Mouse (Mus musculus): Measurements from ENCODE around the gene Pld1.

Pld1 gene

GRCm38 (mm10) chr3:28144676-28145075, 206.2 kb downstream of the Pld1 start:
- intact Hi-C loops (cut with DNase I): no loop called here

GRCm38 (mm10) chr3:28145461-28145860, 207.0 kb downstream of the Pld1 start:
- intact Hi-C loops (cut with DNase I): no loop called here

GRCm38 (mm10) chr3:28149656-28150256, 211.3 kb downstream of the Pld1 start:
- intact Hi-C loops (cut with DNase I): no loop called here

GRCm38 (mm10) chr3:28158006-28158405, 219.5 kb downstream of the Pld1 start:
- intact Hi-C loops (cut with DNase I): no loop called here

GRCm38 (mm10) chr3:28158916-28159315, 220.4 kb downstream of the Pld1 start:
- intact Hi-C loops (cut with DNase I): no loop called here

GRCm38 (mm10) chr3:28162346-28162745, 223.9 kb downstream of the Pld1 start:
- intact Hi-C loops (cut with DNase I): loop anchor here (10.0 kb wide), 1 partner anchor 102 kb away; the partner anchor contains the start of gene Tnik

- intact Hi-C loops (cut with DNase I): loop anchor here (5.0 to 10.0 kb wide), 2 partner anchors 100 to 583 kb away; partner anchors contain the start of gene Tnik
These were observed 226.2 kb downstream of the Pld1 start for GRCm38 (mm10) chr3:28164678-28165077.

- intact Hi-C loops (cut with DNase I): loop anchor here (5.0 to 10.0 kb wide), 2 partner anchors 99 to 582 kb away; partner anchors contain the start of gene Tnik
These were observed 227.1 kb downstream of the Pld1 start for GRCm38 (mm10) chr3:28165598-28165997.

- intact Hi-C loops (cut with DNase I): loop anchor here (2.0 to 10.0 kb wide), 3 partner anchors 97 to 579 kb away; partner anchors contain the start of gene Tnik
These were observed 229.5 kb downstream of the Pld1 start for GRCm38 (mm10) chr3:28167796-28168505.

GRCm38 (mm10) chr3:28170911-28171618, 232.6 kb downstream of the Pld1 start:
- intact Hi-C loops (cut with DNase I): no loop called here

- intact Hi-C loops (cut with DNase I): no loop called here
These were observed 237.8 kb downstream of the Pld1 start for GRCm38 (mm10) chr3:28175997-28176967.

GRCm38 (mm10) chr3:28178333-28178732, 239.8 kb downstream of the Pld1 start:
- intact Hi-C loops (cut with DNase I): no loop called here

All from adrenal gland (tissue).